Mouse (Mus musculus) embryonic facial prominence, embryonic 12.5 days (tissue): ENCODE data around the gene Nt5dc3. TPM values are rescaled to one million over a fixed set of nuclear protein-coding genes. Genes with fewer than 3 reads are reported as not detected.

ENCODE experiments used
- ATAC-seq: fragments of 200-750 bp; cut with Nextera tagmentation; 2 replicates; pipeline ENCODE4 v1.8.0; 2017; ENCODE audit not compliant: insufficient number of reproducible peaks, insufficient read depth, low FRiP score, low TSS enrichment
- H3K27ac ChIP-seq: fragments of 300-500 bp; sonication (generic); 2 replicates; pipeline ENCODE4 v1.5.1; 2016; ENCODE audit warnings: mild to moderate bottlenecking
- H3K27me3 ChIP-seq: fragments of 300-500 bp; sonication (generic); 2 replicates; pipeline ENCODE4 v1.6.1; 2016; ENCODE audit warnings: mild to moderate bottlenecking, moderate library complexity
- H3K36me3 ChIP-seq: fragments of 300-500 bp; sonication (generic); 2 replicates; pipeline ENCODE4 v1.6.1; 2016; ENCODE audit warnings: mild to moderate bottlenecking
- H3K4me1 ChIP-seq: fragments of 300-500 bp; sonication (generic); 2 replicates; pipeline ENCODE4 v1.6.1; 2016
- H3K4me2 ChIP-seq: fragments of 300-500 bp; sonication (generic); replicated peaks from 2 replicates; pipeline ENCODE4 v1.6.1; 2016; ENCODE audit warnings: mild to moderate bottlenecking, moderate library complexity
- H3K4me3 ChIP-seq: fragments of 300-500 bp; sonication (generic); 2 replicates; pipeline ENCODE4 v1.5.1; 2016; ENCODE audit warnings: mild to moderate bottlenecking
- H3K9ac ChIP-seq: fragments of 300-500 bp; sonication (generic); 2 replicates; pipeline ENCODE4 v1.6.1; 2016; ENCODE audit warnings: mild to moderate bottlenecking, moderate library complexity
- H3K9me3 ChIP-seq: fragments of 300-500 bp; sonication (generic); 2 replicates; pipeline ENCODE4 v1.6.1; 2016; ENCODE audit warnings: mild to moderate bottlenecking, moderate library complexity
- WGBS: fragments of 180-500 bp; shearing (Covaris S2); methylation state at CpG from one replicate; pipeline ENCODE4 v1.1.7; 2016; 5-methylcytosine and 5-hydroxymethylcytosine counted together
- polyA plus RNA-seq: library from polyadenylated mRNA; unstranded; fragments of >200 nt; fragmentation: Nextera tagmentation; extraction: Ambion mirVana; gene quantifications from 2 replicates; pipeline ENCODE4 v1.2.1, GENCODE M21; 2016

The Nt5dc3 gene
- polyA plus RNA-seq, 1 experiment from 2014 or later, result 1.4 TPM

GRCm38 (mm10) chr10:86762384-86762730 is 16.4 kb upstream of the Nt5dc3 start:
- Histone ChIP-seq H3K4me1 (no peaks in the 10 kb centered on the region), H3K9ac (no peak overlapping the region), H3K36me3 (no peaks in the 10 kb centered on the region), H3K27ac (no peak overlapping the region), H3K9me3 (no peaks in the 10 kb centered on the region), H3K4me2 (no peak overlapping the region), H3K4me3 (no peak overlapping the region), H3K27me3 (no peaks in the 10 kb centered on the region)
- WGBS, result 64% methylated on average over 3 of the region's 3 CpGs
- ATAC-seq, result no peak

- no peaks in the 10 kb centered on the region for H3K9me3 ChIP-seq
- WGBS, result 91% methylated on average over 5 of the region's 5 CpGs
- no peak within 1 kb of the TSS for H3K9ac ChIP-seq
- no peak within 1 kb of the TSS for H3K27ac ChIP-seq
- no peak within 1 kb of the TSS for H3K4me2 ChIP-seq
- H3K4me3 ChIP-seq, result no peak within 1 kb of the TSS
- H3K4me1 ChIP-seq, result no peaks in the 10 kb centered on the region
- ATAC-seq, result no peak
- H3K36me3 ChIP-seq, result no peaks in the 10 kb centered on the region
- H3K27me3 ChIP-seq, result no peaks in the 10 kb centered on the region
These were observed 15.1 kb upstream of the Nt5dc3 start, which contains the start of gene Gm49358 for GRCm38 (mm10) chr10:86763672-86764071. Gene Gm49358 (plus strand): TSS chr10:86763972.

- Histone ChIP-seq H3K4me2 (no peak overlapping the region), H3K9me3 (no peaks in the 10 kb centered on the region), H3K4me3 (no peak overlapping the region), H3K27ac (no peak overlapping the region), H3K27me3 (no peaks in the 10 kb centered on the region), H3K9ac (no peak overlapping the region), H3K4me1 (no peaks in the 10 kb centered on the region), H3K36me3 (no peaks in the 10 kb centered on the region)
- no peak for ATAC-seq
- WGBS, result 85% methylated on average over 4 of the region's 4 CpGs
These were observed 13.3 kb upstream of the Nt5dc3 start for GRCm38 (mm10) chr10:86765344-86765966.

GRCm38 (mm10) chr10:86769216-86769615 is 9.6 kb upstream of the Nt5dc3 start:
- ATAC-seq, result no peak
- H3K4me2 ChIP-seq, result no peak overlapping the region
- no peak overlapping the region for H3K27ac ChIP-seq

GRCm38 (mm10) chr10:86769797-86770196 is 9.0 kb upstream of the Nt5dc3 start:
- Histone ChIP-seq H3K9me3 (no peaks in the 10 kb centered on the region), H3K4me3 (no peak overlapping the region), H3K27ac (no peak overlapping the region), H3K9ac (no peak overlapping the region), H3K4me1 (no peaks in the 10 kb centered on the region), H3K27me3 (no peaks in the 10 kb centered on the region), H3K4me2 (no peak overlapping the region), H3K36me3 (no peaks in the 10 kb centered on the region)
- 53% methylated on average over 4 of the region's 4 CpGs for WGBS
- ATAC-seq, result no peak

More at GRCm38 (mm10) chr10:86769216-86769615, 9.6 kb upstream of the Nt5dc3 start:
- Histone ChIP-seq H3K4me1 (no peaks in the 10 kb centered on the region), H3K36me3 (no peaks in the 10 kb centered on the region), H3K9me3 (no peaks in the 10 kb centered on the region), H3K9ac (no peak overlapping the region), H3K4me3 (no peak overlapping the region), H3K27me3 (no peaks in the 10 kb centered on the region)
- 71% methylated on average over 5 of the region's 5 CpGs for WGBS

DNA sequence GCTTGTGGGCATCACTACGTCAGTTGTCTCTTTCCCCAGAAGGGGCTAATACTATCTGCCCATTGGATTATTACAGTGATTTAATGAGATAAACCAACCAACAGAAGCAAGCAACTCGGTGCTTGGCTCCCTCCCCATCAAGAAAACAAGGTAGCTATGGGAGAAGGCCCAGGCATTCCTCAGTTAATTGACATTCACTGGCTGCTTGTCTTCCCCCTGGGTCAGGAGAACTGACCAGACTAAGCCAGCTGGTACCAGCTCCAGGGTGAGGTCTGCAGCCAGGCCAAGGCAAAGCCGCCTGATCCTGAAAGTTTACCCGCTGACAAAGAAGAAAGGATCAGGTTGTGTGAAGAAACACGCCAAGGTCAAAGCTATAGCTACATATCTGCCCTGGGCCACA is 7.1 kb upstream of the Nt5dc3 start:
- Histone ChIP-seq H3K36me3 (no peaks in the 10 kb centered on the region), H3K27ac (no peak overlapping the region), H3K27me3 (no peaks in the 10 kb centered on the region), H3K4me1 (no peaks in the 10 kb centered on the region), H3K4me3 (no peak overlapping the region), H3K9ac (no peak overlapping the region), H3K4me2 (no peak overlapping the region), H3K9me3 (no peaks in the 10 kb centered on the region)
- ATAC-seq, result no peak
- WGBS, result 82% methylated on average over 5 of the region's 5 CpGs

- no peaks in the 10 kb centered on the region for H3K27me3 ChIP-seq
- no peak overlapping the region for H3K4me3 ChIP-seq
- H3K9ac ChIP-seq, result no peak overlapping the region
- 78% methylated on average over 6 of the region's 6 CpGs for WGBS
- ATAC-seq, result no peak
- no peak overlapping the region for H3K27ac ChIP-seq
- H3K36me3 ChIP-seq, result no peaks in the 10 kb centered on the region
- H3K9me3 ChIP-seq, result no peaks in the 10 kb centered on the region
- no peaks in the 10 kb centered on the region for H3K4me1 ChIP-seq
- no peak overlapping the region for H3K4me2 ChIP-seq
These were observed 6.6 kb upstream of the Nt5dc3 start for GRCm38 (mm10) chr10:86772231-86772631.

GRCm38 (mm10) chr10:86773360-86773759 is 5.4 kb upstream of the Nt5dc3 start:
- WGBS, result 80% methylated on average over 4 of the region's 4 CpGs

GRCm38 (mm10) chr10:86776281-86776680 is 2.5 kb upstream of the Nt5dc3 start:
- Histone ChIP-seq H3K4me1 (peaks cover 4% of the 10 kb centered on the region; the same call in 1 of the 2 replicates), H3K27me3 (peaks cover 3% of the 10 kb centered on the region; the same call in 1 of the 2 replicates), H3K27ac (no peak overlapping the region), H3K9me3 (no peaks in the 10 kb centered on the region), H3K9ac (no peak overlapping the region), H3K36me3 (no peaks in the 10 kb centered on the region), H3K4me3 (no peak overlapping the region), H3K4me2 (no peak overlapping the region)
- WGBS, result 57% methylated on average over 9 of the region's 9 CpGs
- no peak for ATAC-seq

More at GRCm38 (mm10) chr10:86773360-86773759, 5.4 kb upstream of the Nt5dc3 start:
- no peaks in the 10 kb centered on the region for H3K9me3 ChIP-seq
- no peaks in the 10 kb centered on the region for H3K4me1 ChIP-seq
- H3K27ac ChIP-seq, result no peak overlapping the region
- H3K27me3 ChIP-seq, result no peaks in the 10 kb centered on the region
- H3K4me3 ChIP-seq, result no peak overlapping the region
- H3K4me2 ChIP-seq, result no peak overlapping the region
- H3K9ac ChIP-seq, result no peak overlapping the region
- H3K36me3 ChIP-seq, result no peaks in the 10 kb centered on the region
- no peak for ATAC-seq

GRCm38 (mm10) chr10:86777614-86778319 is 1.0 kb upstream of the Nt5dc3 start:
- Histone ChIP-seq H3K9ac (peak overlapping the region; percentile 50; the same call in 1 of the 2 replicates), H3K4me1 (peaks cover 15% of the 10 kb centered on the region), H3K4me2 (peak overlapping the region; percentile 96), H3K27me3 (peaks cover 3% of the 10 kb centered on the region; the same call in 1 of the 2 replicates), H3K36me3 (no peaks in the 10 kb centered on the region), H3K4me3 (peak overlapping the region; percentile 66), H3K27ac (no peak overlapping the region), H3K9me3 (no peaks in the 10 kb centered on the region)
- 47% methylated on average over 19 of the region's 19 CpGs for WGBS
- no peak for ATAC-seq

DNA sequence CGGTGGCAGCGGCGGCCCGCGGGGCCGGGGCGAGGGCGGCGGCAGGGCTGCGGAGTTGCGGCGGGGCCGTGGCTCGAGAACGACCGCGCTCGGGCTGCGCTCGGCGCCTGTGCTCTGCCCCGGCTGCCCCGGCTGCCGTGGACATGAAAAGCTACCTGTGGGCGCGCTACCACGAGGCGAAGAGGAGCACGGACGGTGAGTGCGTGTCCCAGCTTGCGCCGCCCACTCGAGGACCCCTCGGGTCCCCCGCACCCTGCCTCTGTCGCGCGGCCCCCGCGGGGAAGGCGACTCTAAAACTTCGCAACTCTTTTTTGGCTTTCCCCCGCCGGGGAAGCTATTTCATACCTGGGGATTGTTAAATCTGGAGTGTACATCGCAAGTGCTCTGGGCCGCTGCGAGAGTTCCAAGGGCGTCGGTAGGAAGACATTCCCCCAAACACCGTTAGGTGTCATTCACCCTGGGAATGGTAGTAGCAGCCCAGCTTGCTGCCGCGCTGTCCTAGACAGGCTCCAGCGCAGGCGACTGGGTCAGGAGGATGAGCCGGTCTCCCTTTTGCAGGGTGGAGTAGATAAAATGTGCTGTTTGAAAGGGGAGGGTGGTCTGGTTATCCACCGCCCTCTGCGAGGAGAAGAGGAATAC is 431 bp downstream of the Nt5dc3 start:
- peak overlapping the region; percentile 96 for H3K4me2 ChIP-seq
- no peaks in the 10 kb centered on the region for H3K9me3 ChIP-seq
- peak; percentile 53 for ATAC-seq
- H3K4me3 ChIP-seq, result peak overlapping the region; percentile 66
- peaks cover 3% of the 10 kb centered on the region; the same call in 1 of the 2 replicates for H3K27me3 ChIP-seq
- peak overlapping the region; percentile 56 for H3K9ac ChIP-seq
- peaks cover 15% of the 10 kb centered on the region for H3K4me1 ChIP-seq
- no peak overlapping the region; the same call in 1 of the 2 replicates for H3K27ac ChIP-seq
- no peaks in the 10 kb centered on the region for H3K36me3 ChIP-seq
- under 1% methylated on average over 49 of the region's 58 CpGs for WGBS
